24 mouse cellular contexts compared by ENCODE assay signal in genomic region chr1:54809098-54809490, GRCm38 (mm10).
"Had no signal": no experiment of that assay in that cellular context is flagged by ENCODE, and none has a peak within 500 bp of the region (broad histone marks: within the 10 kb centered on the region; RNA-seq: fewer than 3 reads in every experiment).

No protein-coding gene starts in this region.

- H3K27me3 ChIP-seq: limb, embryonic 12.5 days; limb, embryonic 13.5 days; limb, embryonic 15.5 days; liver, embryonic 12.5 days; liver, embryonic 13.5 days; liver, embryonic 15.5 days; lung, embryonic 15.5 days; midbrain, embryonic 12.5 days; midbrain, embryonic 15.5 days; neural tube, embryonic 12.5 days had no signal

- ATAC-seq: liver, embryonic 12.5 days; midbrain, embryonic 15.5 days; midbrain, embryonic 16.5 days had no signal

- H3K9ac ChIP-seq: limb, embryonic 12.5 days; limb, embryonic 13.5 days; limb, embryonic 15.5 days; liver, embryonic 12.5 days; liver, embryonic 13.5 days; liver, embryonic 14.5 days; liver, embryonic 15.5 days; liver, postnatal 0 days; lung, embryonic 14.5 days; lung, embryonic 15.5 days; midbrain, embryonic 12.5 days; midbrain, embryonic 15.5 days; neural tube, embryonic 12.5 days had no signal

- H3K9me3 ChIP-seq: limb, embryonic 10.5 days; limb, embryonic 12.5 days; limb, embryonic 13.5 days; limb, embryonic 15.5 days; liver, embryonic 12.5 days; liver, embryonic 13.5 days; liver, embryonic 15.5 days; lung, embryonic 15.5 days; megakaryocyte, embryonic 14.5 days; midbrain, embryonic 10.5 days; midbrain, embryonic 12.5 days; midbrain, embryonic 15.5 days; neural tube, embryonic 12.5 days had no signal

- H3K4me3 ChIP-seq: limb, embryonic 10.5 days; limb, embryonic 12.5 days; limb, embryonic 13.5 days; limb, embryonic 15.5 days; liver, embryonic 12.5 days; liver, embryonic 13.5 days; liver, embryonic 15.5 days; lung, embryonic 15.5 days; megakaryocyte, embryonic 14.5 days; midbrain, embryonic 10.5 days; midbrain, embryonic 12.5 days; midbrain, embryonic 15.5 days; myocyte; neural tube, embryonic 12.5 days had no signal

- H3K4me1 ChIP-seq: limb, embryonic 10.5 days; limb, embryonic 12.5 days; limb, embryonic 13.5 days; midbrain, embryonic 10.5 days; midbrain, embryonic 12.5 days; midbrain, embryonic 15.5 days; neural tube, embryonic 12.5 days had no signal

- H3K27ac ChIP-seq: limb, embryonic 10.5 days; limb, embryonic 12.5 days; limb, embryonic 13.5 days; limb, embryonic 15.5 days; liver, embryonic 13.5 days; liver, embryonic 14.5 days; macrophage; midbrain, embryonic 10.5 days; midbrain, embryonic 12.5 days; midbrain, embryonic 15.5 days; neural tube, embryonic 12.5 days had no signal

- H3K4me2 ChIP-seq: limb, embryonic 12.5 days; limb, embryonic 13.5 days; limb, embryonic 15.5 days; liver, embryonic 11.5 days; liver, embryonic 12.5 days; liver, embryonic 13.5 days; liver, embryonic 15.5 days; lung, embryonic 14.5 days; lung, embryonic 15.5 days; midbrain, embryonic 12.5 days; midbrain, embryonic 15.5 days; neural tube, embryonic 12.5 days had no signal

- H3K36me3 ChIP-seq: limb, embryonic 10.5 days; limb, embryonic 12.5 days; limb, embryonic 13.5 days; limb, embryonic 15.5 days; liver, embryonic 12.5 days; liver, embryonic 13.5 days; liver, embryonic 15.5 days; lung, embryonic 15.5 days; midbrain, embryonic 10.5 days; midbrain, embryonic 12.5 days; midbrain, embryonic 15.5 days; neural tube, embryonic 12.5 days had no signal

- DNase-seq: left cerebral cortex, postnatal 4 days; liver; liver, embryonic 13.5 days; liver, postnatal 0 days; lung, adult 2 months; midbrain, embryonic 14.5 days had no signal
